Comparison of ENCODE assay signal across 8 mouse cellular contexts in the genomic region with DNA sequence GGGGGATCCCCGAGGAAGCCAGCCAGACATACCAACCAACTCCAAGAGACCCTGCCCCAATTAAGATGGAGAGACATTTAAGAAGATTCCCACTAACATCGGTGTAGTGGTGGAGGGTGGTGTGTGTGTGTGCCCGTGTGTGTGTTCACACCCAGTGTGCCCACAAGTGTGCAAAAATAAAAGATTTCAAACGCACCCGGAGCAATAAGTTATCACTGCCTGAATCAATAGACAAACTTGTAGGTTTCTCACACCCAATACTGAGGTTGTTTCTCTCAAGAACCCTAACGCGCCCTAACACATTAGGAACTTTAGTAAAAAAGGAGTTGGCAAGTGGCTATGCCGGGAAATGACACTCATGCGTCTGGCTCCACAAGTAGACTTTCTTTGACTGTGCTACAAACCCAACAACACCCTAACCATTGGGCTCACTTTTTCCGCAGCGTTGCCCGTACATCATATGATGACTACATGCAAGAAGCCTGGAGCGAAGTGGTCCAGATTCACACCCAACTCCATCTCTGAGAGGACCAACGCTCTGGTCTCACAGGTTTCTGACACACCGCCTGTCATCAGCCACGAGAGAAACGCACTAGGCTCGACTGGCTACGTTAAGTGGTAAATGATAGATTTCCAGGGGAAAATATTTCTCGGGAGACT. TPM values are rescaled to one million over a fixed set of nuclear protein-coding genes. Genes with fewer than 3 reads are reported as not detected.
DNase-seq lines count a peak whose midpoint lies in the region; ATAC-seq and TF ChIP-seq lines count a peak whose summit lies in the region.

No protein-coding gene starts in this region.

- TF ChIP-seq CTCF in layer of hippocampus, adult 2 months (conservative IDR thresholded peaks at IDR 0.05) = no peak

- peak overlapping the region; percentile 91 for H3K9ac ChIP-seq in forebrain, embryonic 13.5 days
- peak overlapping the region; percentile 97 for H3K9ac ChIP-seq in liver, embryonic 15.5 days

- peak overlapping the region; percentile 81 for H3K4me3 ChIP-seq in layer of hippocampus, adult 2 months
- peak overlapping the region; percentile 78 for H3K4me3 ChIP-seq in forebrain, embryonic 13.5 days
- H3K4me3 ChIP-seq in liver, embryonic 15.5 days (replicated peaks) = peak overlapping the region; percentile 96

- H3K9me3 ChIP-seq in forebrain, embryonic 13.5 days (replicated peaks) = no peaks in the 10 kb centered on the region
- no peaks in the 10 kb centered on the region for H3K9me3 ChIP-seq in liver, embryonic 15.5 days (replicated peaks)

- H3K27me3 ChIP-seq in forebrain, embryonic 13.5 days = no peaks in the 10 kb centered on the region
- no peaks in the 10 kb centered on the region for H3K27me3 ChIP-seq in liver, embryonic 15.5 days

- WGBS in forebrain, embryonic 13.5 days = 35% methylated on average over 20 of the region's 20 CpGs
- 18% methylated on average over 20 of the region's 20 CpGs for WGBS in liver, embryonic 15.5 days (ENCODE audit: insufficient replicate concordance)

- H3K36me3 ChIP-seq in forebrain, embryonic 13.5 days (ENCODE audit: poor library complexity, severe bottlenecking) = no peaks in the 10 kb centered on the region
- H3K36me3 ChIP-seq in liver, embryonic 15.5 days (replicated peaks) = no peaks in the 10 kb centered on the region

- no peak for DNase-seq in layer of hippocampus, adult 2 months (ENCODE audit: low spot score in 2 of 2)
- DNase-seq in layer of hippocampus, adult 9-11 months = no peak
- DNase-seq in ZHBTc4 (ENCODE audit: low read depth, low spot score) = peak; percentile 60
- peak; percentile 55 to 64 for DNase-seq in natural killer cell, adult 2 months (ENCODE audit: low spot score in 2 of 2)
- no peak for DNase-seq in adrenal gland, postnatal 10 days

- H3K27ac ChIP-seq in layer of hippocampus, adult 2 months = peak overlapping the region; percentile 91
- peak overlapping the region; percentile 91 for H3K27ac ChIP-seq in forebrain, embryonic 13.5 days
- peak overlapping the region; percentile 93 for H3K27ac ChIP-seq in liver, embryonic 15.5 days (replicated peaks)

- H3K4me2 ChIP-seq in forebrain, embryonic 13.5 days = peak overlapping the region; percentile 60
- H3K4me2 ChIP-seq in liver, embryonic 15.5 days = peak overlapping the region; percentile 76

- H3K4me1 ChIP-seq in forebrain, embryonic 13.5 days = peaks cover 8% of the 10 kb centered on the region
- peaks cover 28% of the 10 kb centered on the region for H3K4me1 ChIP-seq in liver, embryonic 15.5 days (replicated peaks)

- ATAC-seq in forebrain, embryonic 13.5 days = no peak
- peak; percentile 62 for ATAC-seq in inflammation-experienced regulatory T-cells, adult 6 months
- ATAC-seq in liver, embryonic 15.5 days (ENCODE audit: insufficient read depth) = no peak

RNA-seq across cellular contexts. Expression of a gene that starts 0.9 kb away (rescaled TPM):
- 10 to 100 TPM; 27.9 to 28.5 TPM for total RNA-seq in layer of hippocampus, adult 2 months (2021)
- polyA plus RNA-seq in forebrain, embryonic 13.5 days (2015; fragmentation: Nextera tagmentation; extraction: Ambion mirVana) = 24.3 and 24.6 TPM in 2 replicates
- polyA plus RNA-seq in inflammation-experienced regulatory T-cells, adult 6 months (2017; shearing (Covaris generic)) = 100 to 1,000 TPM in 1 of 3 experiments, 10 to 100 TPM in 2; 67.9 to 101 (median 96.7) TPM
- polyA plus RNA-seq in liver, embryonic 15.5 days (2015; fragmentation: Nextera tagmentation; extraction: Ambion mirVana) = 11.5 and 13.1 TPM in 2 replicates
- total RNA-seq in adrenal gland, postnatal 10 days (2021) = 10 to 100 TPM; 26.0 to 27.6 TPM

RNA-seq across cellular contexts. Expression of a gene that starts 5.9 kb away (rescaled TPM):
- 10 to 100 TPM; 43.0 to 50.3 TPM for total RNA-seq in layer of hippocampus, adult 2 months (2021)
- polyA plus RNA-seq in forebrain, embryonic 13.5 days (2015; fragmentation: Nextera tagmentation; extraction: Ambion mirVana) = 23.1 and 24.3 TPM in 2 replicates
- 10 to 100 TPM; 13.6 to 25.9 (median 17.6) TPM for polyA plus RNA-seq in inflammation-experienced regulatory T-cells, adult 6 months (2017; shearing (Covaris generic))
- 6.9 and 7.9 TPM in 2 replicates for polyA plus RNA-seq in liver, embryonic 15.5 days (2015; fragmentation: Nextera tagmentation; extraction: Ambion mirVana)
- total RNA-seq in adrenal gland, postnatal 10 days (2021) = 10 to 100 TPM; 32.3 to 40.5 TPM

RNA-seq across cellular contexts. Expression of a gene that starts 34.2 kb away (rescaled TPM):
- not detected for total RNA-seq in layer of hippocampus, adult 2 months (2021)
- not detected in 2 replicates for polyA plus RNA-seq in forebrain, embryonic 13.5 days (2015; fragmentation: Nextera tagmentation; extraction: Ambion mirVana)
- not detected for polyA plus RNA-seq in inflammation-experienced regulatory T-cells, adult 6 months (2017; shearing (Covaris generic))
- not detected in 2 replicates for polyA plus RNA-seq in liver, embryonic 15.5 days (2015; fragmentation: Nextera tagmentation; extraction: Ambion mirVana)
- total RNA-seq in adrenal gland, postnatal 10 days (2021) = not detected

RNA-seq across cellular contexts. Expression of a gene that starts 53.2 kb away (rescaled TPM):
- under 1 TPM; 0.36 to 0.42 TPM for total RNA-seq in layer of hippocampus, adult 2 months (2021)
- polyA plus RNA-seq in forebrain, embryonic 13.5 days (2015; fragmentation: Nextera tagmentation; extraction: Ambion mirVana) = 0.25 and 0.48 TPM in 2 replicates
- polyA plus RNA-seq in inflammation-experienced regulatory T-cells, adult 6 months (2017; shearing (Covaris generic)) = not detected
- 5.8 and 6.8 TPM in 2 replicates for polyA plus RNA-seq in liver, embryonic 15.5 days (2015; fragmentation: Nextera tagmentation; extraction: Ambion mirVana)
- total RNA-seq in adrenal gland, postnatal 10 days (2021) = 10 to 100 TPM; 22.3 to 28.2 TPM

Comparison
In these comparisons a context has a peak if more than half of its experiments do, and no peak if none do; other contexts are left out.
1. DNase-seq: peak in ZHBTc4 (single experiment) and natural killer cell, adult 2 months (2 of 2); none in layer of hippocampus, adult 2 months (0 of 2), layer of hippocampus, adult 9-11 months (single experiment) and adrenal gland, postnatal 10 days (single experiment).
2. Peak in every context shown above with its lines, with median percentiles within 50 percentile points of each other: H3K27ac ChIP-seq and H3K4me3 ChIP-seq.